Mouse (Mus musculus) CD4-positive helper T cell, adult 2 months (primary cell): ENCODE results near the gene Gm8453.
"Not testable (repeated sequence)": the region's sequence is repeated elsewhere in the genome, so short reads cannot be mapped to it uniquely, and the experiment has no call there.

Experiments used
- DNase-seq: peaks from one replicate; pipeline ENCODE4 v3.0.0-alpha.2; 2012; ENCODE audit warnings: low read depth, missing footprints, low spot score

Gm8453 gene

DNA sequence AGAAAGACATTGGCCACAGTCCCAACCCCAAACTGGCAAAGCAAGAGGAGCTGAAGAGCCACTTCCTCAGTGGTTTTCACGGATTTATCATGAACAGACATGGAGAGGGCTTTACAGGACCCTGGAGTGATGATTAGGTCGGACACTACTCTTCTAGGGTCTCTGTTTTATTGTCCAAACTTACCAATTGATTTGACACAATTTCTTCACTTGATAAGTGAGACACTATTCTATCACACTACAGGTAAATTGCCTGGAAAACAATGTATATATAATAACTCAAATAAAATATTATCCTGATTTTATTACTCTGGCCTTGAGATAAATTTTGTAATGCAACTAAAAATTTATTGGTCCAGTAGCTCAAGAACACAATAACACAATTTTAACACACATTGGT is at the start of gene Gm8453:
Gm8453 (minus strand) TSS at position 101 of the 400 bp plus-strand sequence.
- DNase-seq: not testable (repeated sequence)

DNA sequence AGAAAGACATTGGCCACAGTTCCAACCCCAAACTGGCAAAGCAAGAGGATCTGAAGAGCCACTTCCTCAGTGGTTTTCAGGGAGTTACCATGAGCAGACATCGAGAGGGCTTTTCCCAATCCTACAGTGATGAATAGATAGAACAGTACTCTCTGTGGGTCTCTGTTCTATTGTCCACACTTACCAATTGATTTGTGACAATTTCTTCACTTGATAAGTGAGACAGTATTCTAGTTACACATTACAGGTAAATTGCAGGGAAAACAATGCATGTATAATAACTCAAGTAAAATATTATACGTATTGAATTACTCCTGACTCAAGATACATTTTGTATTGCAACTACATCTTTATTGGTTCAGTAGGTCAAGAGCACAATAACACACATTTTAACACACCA is 28.1 kb downstream of the Gm8453 start, which contains the start of gene Gm8653:
Gm8653 (minus strand) TSS at position 101 of the 400 bp plus-strand sequence.
- not testable (repeated sequence) for DNase-seq

DNA sequence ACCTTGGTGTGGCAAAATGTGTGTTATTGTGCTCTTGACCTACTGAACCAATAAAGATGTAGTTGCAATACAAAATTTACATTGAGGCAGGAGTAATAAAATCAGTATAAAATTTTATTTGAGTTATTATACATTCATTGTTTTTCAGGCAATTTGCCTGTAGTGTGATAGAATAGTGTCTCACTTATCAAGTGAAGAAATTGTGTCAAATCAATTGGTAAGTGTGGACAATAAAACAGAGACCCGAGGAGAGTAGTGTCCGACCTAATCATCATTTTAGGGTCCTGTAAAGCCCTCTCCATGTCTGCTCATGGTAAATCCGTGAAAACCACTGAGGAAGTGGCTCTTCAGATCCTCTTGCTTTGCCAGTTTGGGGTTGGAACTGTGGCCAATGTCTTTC is 40.2 kb downstream of the Gm8453 start, which contains the start of gene Vmn1r143:
Vmn1r143 (plus strand) TSS at position 301 of the 400 bp plus-strand sequence.
- DNase-seq: not testable (repeated sequence)
